Mouse (Mus musculus) layer of hippocampus, adult 9-11 months (tissue): ENCODE data around the gene Gdf1.

Experiments
- DNase-seq: peaks from one replicate; pipeline ENCODE4 v3.0.0; 2022

Gdf1 gene

GRCm38 (mm10) chr8:70330741-70331364 is 1.2 kb downstream of the Gdf1 start:
- peak; percentile 66 for DNase-seq

- no peak for DNase-seq
Observed at GRCm38 (mm10) chr8:70331526-70331925, 1.9 kb downstream of the Gdf1 start.

- peak; percentile 69 for DNase-seq
Observed at GRCm38 (mm10) chr8:70332070-70332877, 2.7 kb downstream of the Gdf1 start.

GRCm38 (mm10) chr8:70332878-70333202 is 3.2 kb downstream of the Gdf1 start:
- DNase-seq: no peak

GRCm38 (mm10) chr8:70338931-70339330 is 9.3 kb downstream of the Gdf1 start:
- no peak for DNase-seq

- peak; percentile 56 for DNase-seq
Observed at GRCm38 (mm10) chr8:70340659-70341058, 11.0 kb downstream of the Gdf1 start.

- DNase-seq: no peak
Observed at GRCm38 (mm10) chr8:70342007-70342406, 12.4 kb downstream of the Gdf1 start.

GRCm38 (mm10) chr8:70343076-70343475 is 13.5 kb downstream of the Gdf1 start:
- DNase-seq: no peak

- DNase-seq: peak; percentile 48
Observed at GRCm38 (mm10) chr8:70343696-70344095, 14.1 kb downstream of the Gdf1 start.

GRCm38 (mm10) chr8:70344279-70344678 is 14.7 kb downstream of the Gdf1 start:
- DNase-seq: no peak

- no peak for DNase-seq
Observed at GRCm38 (mm10) chr8:70347443-70347842, 17.8 kb downstream of the Gdf1 start.

- DNase-seq: no peak
Observed at GRCm38 (mm10) chr8:70347860-70348420, 18.3 kb downstream of the Gdf1 start.

- DNase-seq: peak; percentile 52
Observed at GRCm38 (mm10) chr8:70351035-70351999, 21.7 kb downstream of the Gdf1 start.

GRCm38 (mm10) chr8:70352000-70352384 is 22.4 kb downstream of the Gdf1 start:
- DNase-seq: no peak

- no peak for DNase-seq
Observed at GRCm38 (mm10) chr8:70352657-70353151, 23.1 kb downstream of the Gdf1 start.

- peak; percentile 99 for DNase-seq
Observed at GRCm38 (mm10) chr8:70353194-70353817, 23.7 kb downstream of the Gdf1 start, which contains the start of gene Upf1. Gene Upf1 (minus strand): TSS chr8:70353278.

- no peak for DNase-seq
Observed at GRCm38 (mm10) chr8:70354004-70354403, 24.4 kb downstream of the Gdf1 start.

GRCm38 (mm10) chr8:70356111-70356510 is 26.5 kb downstream of the Gdf1 start:
- DNase-seq: no peak

- no peak for DNase-seq
Observed at GRCm38 (mm10) chr8:70359411-70359810, 29.8 kb downstream of the Gdf1 start.

GRCm38 (mm10) chr8:70360769-70361168 is 31.2 kb downstream of the Gdf1 start:
- no peak for DNase-seq

- no peak for DNase-seq
Observed at GRCm38 (mm10) chr8:70361484-70362032, 31.9 kb downstream of the Gdf1 start.

- DNase-seq: no peak
Observed at GRCm38 (mm10) chr8:70364066-70364465, 34.4 kb downstream of the Gdf1 start.
